Mouse (Mus musculus): ENCODE results near the gene Olfr552. TPM values are rescaled to one million over a fixed set of nuclear protein-coding genes. Genes with fewer than 3 reads are reported as not detected.

The Olfr552 gene
- not detected in 2 replicates for polyA plus RNA-seq (2015; fragmentation: Nextera tagmentation; extraction: Ambion mirVana)

DNA sequence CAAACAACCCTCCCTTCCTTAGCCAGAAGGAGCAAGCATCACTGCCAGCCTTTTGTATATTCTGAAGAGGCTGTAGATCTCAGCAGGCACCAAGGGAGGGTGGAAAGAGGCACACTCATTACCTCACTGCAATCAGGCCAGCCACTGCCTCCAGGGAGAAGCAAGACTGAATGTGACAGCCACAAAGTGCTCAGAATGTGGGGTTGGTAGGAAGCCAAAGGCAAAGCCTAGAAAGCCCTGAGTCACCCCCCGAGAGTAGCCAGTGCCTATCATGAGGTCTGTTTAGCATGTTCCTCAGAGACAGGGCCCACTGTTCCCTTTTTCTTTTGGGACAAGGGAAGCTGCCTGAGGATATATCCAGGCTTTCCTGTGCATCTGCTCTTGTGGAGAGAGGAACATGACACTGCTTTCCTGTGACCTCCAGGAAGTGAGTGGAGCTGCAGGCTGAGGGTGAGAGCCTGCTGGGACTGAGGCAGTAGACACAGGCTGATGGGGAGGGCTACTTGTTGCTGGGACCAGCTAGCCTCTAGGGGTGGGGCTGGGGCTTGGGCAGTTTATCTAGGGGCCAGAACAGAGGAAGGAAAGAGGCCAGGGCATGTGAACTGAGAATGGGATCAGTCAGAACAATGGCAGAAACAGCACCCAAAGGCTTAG lies at the start of gene Olfr552:
TSS of gene Olfr552 (plus strand) at position 393 of the 654 bp plus-strand sequence.
- Histone ChIP-seq H3K27ac (no peak within 1 kb of the TSS), H3K36me3 (ENCODE audit: insufficient read depth, low read length) (no peaks in the 10 kb centered on the region), H3K4me2 (ENCODE audit: low read length) (no peak within 1 kb of the TSS), H3K9ac (ENCODE audit: low read depth, low read length) (no peak within 1 kb of the TSS), H3K4me3 (replicated peaks; ENCODE audit: low read depth, low read length) (no peak within 1 kb of the TSS), H3K27me3 (ENCODE audit: insufficient read depth, low read length) (no peaks in the 10 kb centered on the region), H3K4me1 (replicated peaks; ENCODE audit: insufficient read depth, low read length) (no peaks in the 10 kb centered on the region), H3K9me3 (replicated peaks; ENCODE audit: low read length) (no peaks in the 10 kb centered on the region)
- TF ChIP-seq CTCF (IDR thresholded peaks at IDR 0.05; ENCODE audit: low read depth): no peak
- DNase-seq (ENCODE audit: low spot score): no peak
- 62% methylated on average over 1 of the region's 1 CpGs for WGBS
- no peak for ATAC-seq (replicated peaks; ENCODE audit: low FRiP score, low read depth)

- 88% methylated on average over 3 of the region's 3 CpGs for WGBS
- no peak within 1 kb of the TSS for H3K27ac ChIP-seq
- H3K27me3 ChIP-seq (ENCODE audit: insufficient read depth, low read length): no peaks in the 10 kb centered on the region
- H3K4me2 ChIP-seq (ENCODE audit: low read length): no peak within 1 kb of the TSS
- no peaks in the 10 kb centered on the region for H3K9me3 ChIP-seq (replicated peaks; ENCODE audit: low read length)
- H3K36me3 ChIP-seq (ENCODE audit: insufficient read depth, low read length): no peaks in the 10 kb centered on the region
- no peak for TF ChIP-seq CTCF (IDR thresholded peaks at IDR 0.05; ENCODE audit: low read depth)
- H3K9ac ChIP-seq (ENCODE audit: low read depth, low read length): no peak within 1 kb of the TSS
- no peaks in the 10 kb centered on the region for H3K4me1 ChIP-seq (replicated peaks; ENCODE audit: insufficient read depth, low read length)
- no peak for ATAC-seq (replicated peaks; ENCODE audit: low FRiP score, low read depth)
- no peak within 1 kb of the TSS for H3K4me3 ChIP-seq (replicated peaks; ENCODE audit: low read depth, low read length)
- DNase-seq (ENCODE audit: low spot score): no peak
Observed at GRCm38 (mm10) chr7:102549570-102549969, 48.0 kb upstream of the Olfr552 start, which contains the start of gene Olfr549. Olfr549 (plus strand) TSS chr7:102549870.

DNA sequence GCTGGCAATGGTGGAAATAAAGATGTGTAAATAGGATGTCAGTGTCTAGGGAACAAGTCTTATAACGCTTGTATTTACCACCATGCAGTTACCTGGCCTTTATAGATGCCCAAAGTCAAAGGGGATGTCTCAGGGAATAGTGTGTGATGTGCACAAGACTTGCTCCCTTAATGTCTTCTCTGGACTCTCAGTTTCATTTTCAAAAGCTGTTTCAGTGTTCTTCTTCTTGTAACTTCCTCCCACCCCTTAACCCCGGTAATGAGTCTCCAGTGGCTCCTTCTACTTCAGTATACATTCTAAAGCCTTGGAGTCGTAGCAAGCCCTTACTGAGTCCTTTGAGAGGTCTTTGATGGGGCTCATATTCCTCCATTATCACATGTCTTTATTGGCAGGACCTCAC lies 44.3 kb upstream of the Olfr552 start:
- Histone ChIP-seq H3K4me3 (replicated peaks; ENCODE audit: low read depth, low read length) (no peak overlapping the region), H3K4me1 (replicated peaks; ENCODE audit: insufficient read depth, low read length) (no peaks in the 10 kb centered on the region), H3K27me3 (ENCODE audit: insufficient read depth, low read length) (no peaks in the 10 kb centered on the region), H3K4me2 (ENCODE audit: low read length) (no peak overlapping the region), H3K27ac (no peak overlapping the region), H3K9ac (ENCODE audit: low read depth, low read length) (no peak overlapping the region), H3K36me3 (ENCODE audit: insufficient read depth, low read length) (no peaks in the 10 kb centered on the region), H3K9me3 (replicated peaks; ENCODE audit: low read length) (no peaks in the 10 kb centered on the region)
- 75% methylated on average over 3 of the region's 3 CpGs for WGBS
- ATAC-seq (replicated peaks; ENCODE audit: low FRiP score, low read depth) (no peak), DNase-seq (ENCODE audit: low spot score) (no peak)
- no peak for TF ChIP-seq CTCF (IDR thresholded peaks at IDR 0.05; ENCODE audit: low read depth)

DNA sequence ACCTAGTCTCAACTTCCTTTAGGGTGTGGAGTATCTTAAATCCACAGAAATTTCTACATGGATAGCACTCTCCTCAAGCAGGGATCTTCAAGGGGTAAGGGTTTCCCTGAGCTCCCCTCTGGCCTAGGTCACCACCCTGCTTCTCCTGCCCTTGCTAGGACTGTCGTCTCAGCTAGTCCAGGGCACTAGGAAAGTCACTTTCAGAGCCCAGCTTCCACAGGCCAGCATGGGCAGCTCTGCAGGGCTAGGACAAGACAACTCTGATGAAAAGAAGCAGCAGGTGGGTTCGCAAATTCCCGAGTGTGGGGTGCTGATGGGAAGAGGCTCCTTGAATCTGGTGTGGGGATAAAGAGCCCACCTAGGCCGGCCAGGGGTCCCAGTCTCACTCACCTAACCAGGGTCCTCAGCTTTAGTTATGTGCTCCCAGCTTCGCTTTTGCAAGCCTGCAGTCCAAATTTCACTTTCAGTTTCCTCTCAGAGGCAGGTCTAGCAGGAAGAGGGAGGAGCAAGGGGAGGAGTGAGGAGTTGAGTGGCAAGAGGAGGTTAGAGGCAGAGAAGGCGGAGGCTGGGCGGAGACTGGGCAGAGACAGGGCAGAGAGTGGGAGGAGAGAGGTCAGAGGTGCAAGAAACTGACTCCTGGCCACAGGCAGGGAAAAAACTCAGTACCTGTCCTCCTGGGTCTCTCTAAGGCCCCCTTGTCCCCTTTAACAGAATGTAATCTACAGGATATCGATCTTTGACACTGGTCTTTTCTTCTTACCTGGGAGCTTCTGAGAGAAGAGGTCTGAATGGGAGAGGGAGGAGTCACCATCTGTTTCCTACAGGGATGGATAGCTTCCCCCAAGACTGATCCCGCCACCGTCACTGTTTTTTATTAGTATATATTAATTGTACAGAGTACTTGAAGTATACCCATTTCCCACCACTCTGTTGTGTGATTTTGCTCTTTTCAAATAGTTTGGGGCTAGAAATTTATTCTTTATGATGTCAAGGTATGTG lies 32.3 kb upstream of the Olfr552 start, which contains the start of gene Trim21:
TSS of gene Trim21 (minus strand) at position 488 of the 999 bp plus-strand sequence.
- H3K4me2 ChIP-seq (ENCODE audit: low read length): peak within 1 kb of the TSS; percentile 74
- no peak for TF ChIP-seq CTCF (IDR thresholded peaks at IDR 0.05; ENCODE audit: low read depth)
- peak within 1 kb of the TSS; percentile 62 for H3K4me3 ChIP-seq (replicated peaks; ENCODE audit: low read depth, low read length)
- H3K9me3 ChIP-seq (replicated peaks; ENCODE audit: low read length): no peaks in the 10 kb centered on the region
- H3K27me3 ChIP-seq (ENCODE audit: insufficient read depth, low read length): no peaks in the 10 kb centered on the region
- no peaks in the 10 kb centered on the region for H3K4me1 ChIP-seq (replicated peaks; ENCODE audit: insufficient read depth, low read length)
- 13% methylated on average over 10 of the region's 10 CpGs for WGBS
- H3K9ac ChIP-seq (ENCODE audit: low read depth, low read length): peak within 1 kb of the TSS; percentile 66
- DNase-seq (ENCODE audit: low spot score): peak; percentile 97
- H3K36me3 ChIP-seq (ENCODE audit: insufficient read depth, low read length): 0 out of 2 replicates have a peak, but pooled peaks cover 8% of the 10 kb centered on the region
- peak; percentile 98 for ATAC-seq (replicated peaks; ENCODE audit: low FRiP score, low read depth)
- H3K27ac ChIP-seq: peak within 1 kb of the TSS; percentile 67; the same call in 1 of the 2 replicates

GRCm38 (mm10) chr7:102566219-102566618 lies 31.4 kb upstream of the Olfr552 start:
- 0 out of 2 replicates have a peak, but pooled peaks cover 4% of the 10 kb centered on the region for H3K36me3 ChIP-seq (ENCODE audit: insufficient read depth, low read length)
- TF ChIP-seq CTCF (IDR thresholded peaks at IDR 0.05; ENCODE audit: low read depth): no peak
- no peak overlapping the region for H3K9ac ChIP-seq (ENCODE audit: low read depth, low read length)
- H3K4me3 ChIP-seq (replicated peaks; ENCODE audit: low read depth, low read length): no peak overlapping the region
- DNase-seq (ENCODE audit: low spot score) (no peak), ATAC-seq (replicated peaks; ENCODE audit: low FRiP score, low read depth) (no peak)
- H3K9me3 ChIP-seq (replicated peaks; ENCODE audit: low read length): no peaks in the 10 kb centered on the region
- no peaks in the 10 kb centered on the region for H3K27me3 ChIP-seq (ENCODE audit: insufficient read depth, low read length)
- WGBS: 82% methylated on average over 4 of the region's 4 CpGs
- H3K4me1 ChIP-seq (replicated peaks; ENCODE audit: insufficient read depth, low read length): no peaks in the 10 kb centered on the region
- H3K27ac ChIP-seq: no peak overlapping the region
- no peak overlapping the region for H3K4me2 ChIP-seq (ENCODE audit: low read length)

DNA sequence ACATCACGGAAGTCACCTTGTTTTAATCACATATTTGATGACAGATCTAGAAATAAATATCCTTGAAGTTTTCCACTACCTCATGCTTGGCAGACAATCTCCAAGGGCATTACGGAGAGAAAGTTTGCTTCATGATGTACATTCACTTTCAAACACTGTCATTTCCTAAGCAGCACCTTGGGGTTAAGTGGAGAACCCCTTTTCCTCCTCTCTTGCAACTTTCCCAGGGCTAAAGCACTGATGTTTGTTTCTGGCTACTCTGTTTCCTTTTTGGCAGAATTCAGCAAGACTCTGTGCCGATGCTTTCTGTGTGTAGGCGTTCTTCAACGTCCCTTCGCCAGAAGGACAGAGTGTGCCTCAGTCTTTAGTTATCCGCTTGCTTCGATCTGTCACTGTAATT lies 26.4 kb upstream of the Olfr552 start, which contains the start of gene Olfr550:
TSS of gene Olfr550 (plus strand) at position 301 of the 400 bp plus-strand sequence.
- no peak for ATAC-seq (replicated peaks; ENCODE audit: low FRiP score, low read depth)
- H3K9me3 ChIP-seq (replicated peaks; ENCODE audit: low read length): no peaks in the 10 kb centered on the region
- H3K36me3 ChIP-seq (ENCODE audit: insufficient read depth, low read length): no peaks in the 10 kb centered on the region
- H3K27me3 ChIP-seq (ENCODE audit: insufficient read depth, low read length): no peaks in the 10 kb centered on the region
- H3K4me1 ChIP-seq (replicated peaks; ENCODE audit: insufficient read depth, low read length): no peaks in the 10 kb centered on the region
- WGBS: 82% methylated on average over 8 of the region's 8 CpGs
- no peak within 1 kb of the TSS for H3K27ac ChIP-seq
- no peak within 1 kb of the TSS for H3K9ac ChIP-seq (ENCODE audit: low read depth, low read length)
- no peak for DNase-seq (ENCODE audit: low spot score)
- TF ChIP-seq CTCF (IDR thresholded peaks at IDR 0.05; ENCODE audit: low read depth): no peak
- no peak within 1 kb of the TSS for H3K4me3 ChIP-seq (replicated peaks; ENCODE audit: low read depth, low read length)
- H3K4me2 ChIP-seq (ENCODE audit: low read length): no peak within 1 kb of the TSS
